ENCODE assay signal across 16 mouse cellular contexts in the genomic region with DNA sequence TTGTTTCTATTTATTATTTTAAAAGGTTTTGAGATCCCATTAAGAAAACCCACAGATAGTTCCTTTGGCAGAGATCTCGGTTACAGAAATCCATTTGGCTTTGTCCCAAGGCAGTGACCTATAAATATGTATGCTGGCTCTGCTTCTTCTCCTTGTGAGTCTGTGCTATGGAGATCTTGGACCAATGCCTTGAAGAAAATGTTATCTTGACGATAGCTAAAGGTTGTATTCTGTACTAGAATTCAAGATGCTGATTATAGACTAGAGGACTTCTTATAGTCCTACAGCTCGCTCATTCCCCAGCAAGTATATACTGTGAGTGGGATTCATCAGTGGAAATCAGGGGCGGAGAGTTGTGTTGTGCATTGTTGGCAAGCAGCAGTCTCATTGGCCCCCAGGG.
A peak's percentile ranks its signal among the peaks of the same experiment; 100 is the strongest.
DNase-seq lines count a peak whose midpoint lies in the region; ATAC-seq and TF ChIP-seq lines count a peak whose summit lies in the region.
"Had no signal": no experiment of that assay in that cellular context is flagged by ENCODE, and none has a peak within 500 bp of the region (broad histone marks: within the 10 kb centered on the region; RNA-seq: fewer than 3 reads in every experiment).

No protein-coding gene starts in this region.

- no peak overlapping the region for H3K9ac ChIP-seq in heart, embryonic 15.5 days
- no peak overlapping the region for H3K9ac ChIP-seq in lung, embryonic 14.5 days
- H3K9ac ChIP-seq: embryonic facial prominence, embryonic 12.5 days; heart, embryonic 13.5 days; liver, postnatal 0 days had no signal

- H3K27me3 ChIP-seq in heart, embryonic 15.5 days = no peaks in the 10 kb centered on the region
- no peaks in the 10 kb centered on the region for H3K27me3 ChIP-seq in lung, embryonic 14.5 days (ENCODE audit: insufficient read depth, low read length)
- H3K27me3 ChIP-seq: embryonic facial prominence, embryonic 12.5 days; heart, embryonic 13.5 days; megakaryocyte, embryonic 14.5 days had no signal

- peak; percentile 34; the same call in 1 of the 2 replicates for ATAC-seq in cerebellum, adult (ENCODE audit: insufficient number of reproducible peaks, low FRiP score, low TSS enrichment)
- no peak for ATAC-seq in heart, embryonic 15.5 days (replicated peaks; ENCODE audit: insufficient number of reproducible peaks, insufficient read depth, low FRiP score, low read depth)
- ATAC-seq in lung, embryonic 14.5 days (ENCODE audit: insufficient read depth) = peak; percentile 17; the same call in 1 of the 2 replicates
- ATAC-seq in inflammation-experienced regulatory T-cells, adult 6 months = no peak
- ATAC-seq: hindbrain, embryonic 16.5 days; liver, postnatal 0 days had no signal

- H3K4me1 ChIP-seq in heart, embryonic 15.5 days (replicated peaks) = peaks cover 17% of the 10 kb centered on the region
- 0 out of 2 replicates have a peak, but pooled peaks cover 3% of the 10 kb centered on the region for H3K4me1 ChIP-seq in lung, embryonic 14.5 days (ENCODE audit: insufficient read depth)
- H3K4me1 ChIP-seq in lung, adult 2 months (ENCODE audit: control insufficient read depth, insufficient read depth, low read length) = no peaks in the 10 kb centered on the region
- H3K4me1 ChIP-seq: embryonic facial prominence, embryonic 12.5 days had no signal

- DNase-seq in cerebellum, postnatal 4 days (ENCODE audit: low spot score in 2 of 2) = no peak
- no peak for DNase-seq in heart, postnatal 25 days (ENCODE audit: low spot score)
- DNase-seq in lung, embryonic 14.5 days = peak; percentile 76
- DNase-seq in lung, adult 2 months = no peak
- peak; percentile 86 for DNase-seq in cerebellum, adult 9-10 months
- DNase-seq: kidney, postnatal 25 days; liver, postnatal 0 days; thymus, postnatal 25 days had no signal

- TF ChIP-seq CTCF in lung, embryonic 14.5 days (IDR thresholded peaks at IDR 0.05; ENCODE audit: low read depth) = no peak
- no peak for TF ChIP-seq CTCF in lung, adult 2 months (IDR thresholded peaks at IDR 0.05; ENCODE audit: insufficient read depth, low read length)

- no peak overlapping the region for H3K4me3 ChIP-seq in heart, embryonic 15.5 days
- H3K4me3 ChIP-seq in lung, embryonic 14.5 days (ENCODE audit: low read depth, low read length) = no peak overlapping the region
- H3K4me3 ChIP-seq in lung, adult 2 months (replicated peaks; ENCODE audit: extremely low read depth, low read depth, low read length) = no peak overlapping the region
- H3K4me3 ChIP-seq: embryonic facial prominence, embryonic 12.5 days; heart, embryonic 13.5 days; megakaryocyte, embryonic 14.5 days; myocyte had no signal

- H3K27ac ChIP-seq in heart, embryonic 15.5 days = peak overlapping the region; percentile 0; the same call in 1 of the 2 replicates
- no peak overlapping the region for H3K27ac ChIP-seq in lung, embryonic 14.5 days (ENCODE audit: low read depth)
- H3K27ac ChIP-seq: embryonic facial prominence, embryonic 12.5 days had no signal

- intact Hi-C loops in heart, postnatal 25 days (cut with DNase I) = no loop called here

- H3K4me2 ChIP-seq in heart, embryonic 15.5 days = no peak overlapping the region
- H3K4me2 ChIP-seq in lung, embryonic 14.5 days = no peak overlapping the region
- H3K4me2 ChIP-seq: embryonic facial prominence, embryonic 12.5 days; heart, embryonic 13.5 days had no signal

- H3K9me3 ChIP-seq in heart, embryonic 15.5 days (replicated peaks) = no peaks in the 10 kb centered on the region
- H3K9me3 ChIP-seq in lung, embryonic 14.5 days (ENCODE audit: low read depth, low read length) = no peaks in the 10 kb centered on the region
- H3K9me3 ChIP-seq: embryonic facial prominence, embryonic 12.5 days; heart, embryonic 13.5 days had no signal

- no peak for TF ChIP-seq POLR2A in lung, adult 2 months (IDR thresholded peaks at IDR 0.05; ENCODE audit: borderline replicate concordance, extremely low read depth, low read depth, low read length)

- no peaks in the 10 kb centered on the region for H3K36me3 ChIP-seq in heart, embryonic 15.5 days
- no peaks in the 10 kb centered on the region for H3K36me3 ChIP-seq in lung, embryonic 14.5 days (ENCODE audit: insufficient read depth)
- H3K36me3 ChIP-seq: embryonic facial prominence, embryonic 12.5 days; heart, embryonic 13.5 days had no signal

- WGBS in heart, embryonic 15.5 days = 55% methylated on average over 4 of the region's 4 CpGs
- WGBS in lung, embryonic 14.5 days = 59% methylated on average over 4 of the region's 4 CpGs
- 66% methylated on average over 4 of the region's 4 CpGs for WGBS in lung, adult 2 months

Comparison
In these comparisons a context has a peak if more than half of its experiments do, and no peak if none do; other contexts are left out.
1. DNase-seq: peak in lung, embryonic 14.5 days (single experiment) and cerebellum, adult 9-10 months (single experiment); none in cerebellum, postnatal 4 days (0 of 2), heart, postnatal 25 days (single experiment) and lung, adult 2 months (single experiment).
2. ATAC-seq: peak in cerebellum, adult (single experiment) and lung, embryonic 14.5 days (single experiment); none in heart, embryonic 15.5 days (single experiment) and inflammation-experienced regulatory T-cells, adult 6 months (single experiment).